Mouse (Mus musculus) hindbrain, embryonic 15.5 days (tissue): Measurements from ENCODE around the gene Ube3c. TPM values are rescaled to one million over a fixed set of nuclear protein-coding genes. Genes with fewer than 3 reads are reported as not detected.
A peak's percentile ranks its signal among the peaks of the same experiment; 100 is the strongest.

Experiments used
- ATAC-seq: fragments of 200-750 bp; cut with Nextera tagmentation; 2 replicates; pipeline ENCODE4 v1.8.0; 2017; ENCODE audit warnings: low read depth, moderate number of reproducible peaks, moderate TSS enrichment; ENCODE audit not compliant: low FRiP score
- H3K27ac ChIP-seq: fragments of 300-500 bp; sonication (generic); replicated peaks from 2 replicates; pipeline ENCODE4 v1.5.1; 2015; ENCODE audit warnings: mild to moderate bottlenecking, inconsistent platforms
- H3K27me3 ChIP-seq: fragments of 300-500 bp; sonication (generic); 2 replicates; pipeline ENCODE4 v1.6.1; 2015; ENCODE audit warnings: control low read depth, inconsistent platforms
- H3K36me3 ChIP-seq: fragments of 300-500 bp; sonication (generic); 2 replicates; pipeline ENCODE4 v1.6.1; 2015; ENCODE audit warnings: control low read depth, inconsistent platforms
- H3K4me1 ChIP-seq: fragments of 300-500 bp; sonication (generic); replicated peaks from 2 replicates; pipeline ENCODE4 v1.6.1; 2015; ENCODE audit warnings: control low read depth, inconsistent platforms
- H3K4me2 ChIP-seq: fragments of 300-500 bp; sonication (generic); 2 replicates; pipeline ENCODE4 v1.6.1; 2015; ENCODE audit warnings: moderate library complexity, mild to moderate bottlenecking, inconsistent platforms
- H3K4me3 ChIP-seq: fragments of 300-500 bp; sonication (generic); 2 replicates; pipeline ENCODE4 v1.5.1; 2015; ENCODE audit warnings: mild to moderate bottlenecking, inconsistent platforms
- H3K9ac ChIP-seq: fragments of 300-500 bp; sonication (generic); 2 replicates; pipeline ENCODE4 v1.6.1; 2015; ENCODE audit warnings: inconsistent platforms
- H3K9me3 ChIP-seq: fragments of 300-500 bp; sonication (generic); 2 replicates; pipeline ENCODE4 v1.6.1; 2016; ENCODE audit warnings: control low read depth, inconsistent platforms
- WGBS: fragments of 180-500 bp; shearing (Covaris S2); methylation state at CpG from one replicate; pipeline ENCODE4 v1.1.7; 2015; 5-methylcytosine and 5-hydroxymethylcytosine counted together
- polyA plus RNA-seq: library from polyadenylated mRNA; unstranded; fragments of >200 nt; fragmentation: Nextera tagmentation; extraction: Ambion mirVana; gene quantifications from 2 replicates; pipeline ENCODE4 v1.2.1, GENCODE M21; 2015

The Ube3c gene
- polyA plus RNA-seq, 1 experiment from 2014 or later = 38.7 TPM

DNA sequence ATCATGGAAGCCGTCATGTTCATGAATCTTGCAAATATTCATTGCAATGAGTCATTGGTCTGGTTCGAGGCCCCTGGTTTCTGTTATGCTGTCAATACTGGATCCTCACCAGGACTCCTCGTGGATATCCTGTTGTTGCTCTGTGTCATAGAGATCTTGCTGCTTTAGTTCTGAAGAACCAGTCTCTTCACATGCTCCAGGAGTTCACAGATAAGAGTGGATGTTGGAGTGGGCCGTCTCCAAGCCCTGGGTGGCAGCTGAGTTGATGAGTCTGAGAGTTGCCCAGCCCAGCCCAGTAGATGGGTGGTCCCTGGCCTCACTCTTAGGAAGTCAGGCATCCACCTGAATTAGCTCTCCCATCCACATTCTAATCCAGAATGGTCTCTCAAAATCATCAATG, 116.0 kb downstream of the Ube3c start:
- 95% methylated on average over 4 of the region's 4 CpGs for WGBS
- H3K27me3 ChIP-seq = no peaks in the 10 kb centered on the region
- no peak overlapping the region for H3K4me3 ChIP-seq
- no peaks in the 10 kb centered on the region for H3K4me1 ChIP-seq
- H3K36me3 ChIP-seq = peaks cover 2% of the 10 kb centered on the region; the same call in 1 of the 2 replicates
- no peaks in the 10 kb centered on the region for H3K9me3 ChIP-seq
- no peak overlapping the region for H3K9ac ChIP-seq
- no peak overlapping the region for H3K27ac ChIP-seq
- no peak overlapping the region for H3K4me2 ChIP-seq
- ATAC-seq = no peak

DNA sequence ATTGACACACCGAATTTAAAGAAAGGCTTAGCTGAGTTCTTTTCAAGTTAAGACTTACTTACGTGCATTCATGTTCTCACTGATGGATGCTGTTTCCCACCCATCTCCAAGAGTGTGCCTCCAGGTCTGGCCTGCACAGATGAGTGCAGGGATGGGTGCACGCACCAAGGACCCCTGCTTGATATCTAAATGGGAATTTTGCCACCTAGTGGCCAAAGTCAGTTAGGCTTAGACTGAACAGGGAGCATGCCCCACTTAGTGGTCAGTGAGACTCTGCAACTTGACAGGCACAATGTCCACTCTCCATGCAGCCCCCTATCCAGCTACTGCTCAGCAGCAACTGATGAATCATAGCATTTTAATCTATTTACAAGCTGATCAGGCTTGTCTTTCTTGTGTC, 118.6 kb downstream of the Ube3c start:
- WGBS = 56% methylated on average over 3 of the region's 3 CpGs
- ATAC-seq = peak; percentile 65; the same call in 1 of the 2 replicates
- no peak overlapping the region for H3K4me3 ChIP-seq

DNA sequence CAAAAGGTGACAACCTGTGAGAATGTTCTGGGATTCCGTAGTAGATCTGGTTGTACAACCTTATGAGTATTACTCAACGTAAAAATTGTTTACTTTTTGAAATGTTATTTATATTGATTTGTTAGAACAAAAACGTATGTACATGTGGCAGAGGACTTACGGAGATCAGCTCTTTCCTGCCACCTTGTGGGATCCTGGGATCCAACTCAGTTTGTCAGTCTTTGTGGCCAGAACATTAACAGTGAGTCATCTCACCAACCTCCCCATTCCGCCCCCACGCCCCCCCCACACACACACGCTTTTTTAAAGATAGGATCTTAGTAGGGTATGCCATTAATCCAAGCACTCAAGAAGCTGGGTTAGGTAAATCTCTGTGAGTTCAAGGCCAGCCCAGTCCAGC, 119.3 kb downstream of the Ube3c start:
- WGBS = 61% methylated on average over 7 of the region's 7 CpGs
- Histone ChIP-seq H3K4me3 (no peak overlapping the region), H3K4me2 (no peak overlapping the region), H3K27ac (no peak overlapping the region), H3K4me1 (no peaks in the 10 kb centered on the region), H3K36me3 (no peaks in the 10 kb centered on the region), H3K27me3 (no peaks in the 10 kb centered on the region), H3K9me3 (no peaks in the 10 kb centered on the region), H3K9ac (no peak overlapping the region)
- no peak for ATAC-seq

More for the DNA sequence above, 118.6 kb downstream of the Ube3c start:
- no peaks in the 10 kb centered on the region for H3K4me1 ChIP-seq
- H3K27ac ChIP-seq = no peak overlapping the region
- H3K27me3 ChIP-seq = no peaks in the 10 kb centered on the region
- no peak overlapping the region for H3K9ac ChIP-seq
- H3K36me3 ChIP-seq = peaks cover 1% of the 10 kb centered on the region; the same call in 1 of the 2 replicates
- no peak overlapping the region for H3K4me2 ChIP-seq
- no peaks in the 10 kb centered on the region for H3K9me3 ChIP-seq

DNA sequence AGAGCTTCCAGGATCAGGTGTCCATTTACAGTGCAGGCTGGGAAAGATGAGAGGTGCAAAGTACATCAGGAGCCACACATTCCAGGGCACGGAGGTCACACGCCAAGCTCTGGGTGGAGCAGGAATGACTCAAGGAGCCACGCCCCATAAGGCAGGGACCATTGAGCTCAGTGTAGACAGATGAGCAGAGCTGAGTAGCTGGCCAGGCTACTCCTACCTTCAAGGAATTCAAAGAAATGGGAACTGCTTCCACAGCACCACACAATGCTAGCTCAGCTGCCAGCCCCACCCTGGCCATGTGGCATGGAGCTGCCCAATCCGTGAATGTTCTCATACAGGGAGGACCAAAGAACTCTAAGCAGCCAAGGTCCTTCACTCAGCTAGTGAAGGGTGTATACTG, 129.5 kb downstream of the Ube3c start:
- 85% methylated on average over 4 of the region's 4 CpGs for WGBS

DNA sequence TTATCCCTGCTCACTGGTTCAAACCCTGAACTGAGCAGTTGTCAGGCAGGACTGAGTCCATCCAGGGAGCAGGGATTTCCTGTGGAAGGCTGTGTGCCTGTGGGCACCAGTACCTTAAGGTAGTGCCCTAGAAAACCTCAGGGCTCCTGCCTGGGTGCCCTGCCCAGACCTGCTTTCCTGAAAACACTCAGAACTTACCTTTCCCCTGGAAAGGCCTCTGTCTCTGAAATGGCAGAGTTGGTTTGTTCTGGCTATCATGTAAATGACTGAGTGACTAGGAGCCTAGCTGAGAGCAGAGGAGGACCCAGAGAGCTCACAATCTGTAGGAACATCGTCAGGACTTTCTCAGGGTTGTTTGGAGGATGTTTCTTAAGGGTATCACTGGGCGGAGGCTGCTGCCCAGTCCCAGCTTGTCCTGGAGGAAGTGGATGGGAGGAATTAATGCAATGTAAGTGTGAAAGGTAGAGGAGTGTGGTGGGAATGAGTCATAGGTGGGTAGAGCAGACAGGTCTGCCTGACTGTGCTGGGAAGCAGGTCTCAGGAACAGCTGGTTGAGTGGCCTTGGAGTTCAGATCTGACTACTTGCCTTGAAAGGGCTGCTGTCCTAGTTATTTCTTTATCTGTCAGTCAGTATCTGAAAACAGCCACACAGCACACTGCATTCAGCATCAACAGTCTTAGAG, 130.6 kb downstream of the Ube3c start:
- Histone ChIP-seq H3K4me2 (no peak overlapping the region), H3K9me3 (no peaks in the 10 kb centered on the region), H3K36me3 (no peaks in the 10 kb centered on the region), H3K9ac (no peak overlapping the region), H3K27ac (no peak overlapping the region), H3K27me3 (no peaks in the 10 kb centered on the region), H3K4me3 (no peak overlapping the region), H3K4me1 (no peaks in the 10 kb centered on the region)
- 82% methylated on average over 2 of the region's 2 CpGs for WGBS
- no peak for ATAC-seq

More for the DNA sequence above, 129.5 kb downstream of the Ube3c start:
- Histone ChIP-seq H3K4me1 (no peaks in the 10 kb centered on the region), H3K27ac (no peak overlapping the region), H3K9ac (no peak overlapping the region), H3K36me3 (no peaks in the 10 kb centered on the region), H3K9me3 (no peaks in the 10 kb centered on the region), H3K4me3 (no peak overlapping the region), H3K27me3 (no peaks in the 10 kb centered on the region), H3K4me2 (no peak overlapping the region)
- no peak for ATAC-seq

DNA sequence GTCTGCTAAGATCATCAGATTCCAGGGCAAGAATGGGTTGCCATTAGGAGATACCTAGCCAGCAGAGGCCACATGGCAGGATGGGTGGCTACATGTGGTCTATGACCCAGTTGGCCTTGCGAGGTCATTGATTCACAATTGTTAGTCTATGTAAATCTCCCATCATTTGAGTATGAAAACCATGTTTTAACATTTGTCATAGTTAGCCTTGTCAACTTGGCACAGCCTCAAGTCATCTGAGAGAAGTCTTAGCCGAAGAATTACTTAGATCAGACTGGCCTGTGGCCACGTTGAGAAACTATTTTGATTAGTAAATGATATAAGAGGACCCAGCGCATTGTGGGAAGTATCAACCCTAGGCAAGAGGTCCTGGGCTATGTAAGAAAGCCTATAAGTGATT, 138.2 kb downstream of the Ube3c start:
- 91% methylated on average over 4 of the region's 4 CpGs for WGBS
- no peaks in the 10 kb centered on the region for H3K27me3 ChIP-seq

DNA sequence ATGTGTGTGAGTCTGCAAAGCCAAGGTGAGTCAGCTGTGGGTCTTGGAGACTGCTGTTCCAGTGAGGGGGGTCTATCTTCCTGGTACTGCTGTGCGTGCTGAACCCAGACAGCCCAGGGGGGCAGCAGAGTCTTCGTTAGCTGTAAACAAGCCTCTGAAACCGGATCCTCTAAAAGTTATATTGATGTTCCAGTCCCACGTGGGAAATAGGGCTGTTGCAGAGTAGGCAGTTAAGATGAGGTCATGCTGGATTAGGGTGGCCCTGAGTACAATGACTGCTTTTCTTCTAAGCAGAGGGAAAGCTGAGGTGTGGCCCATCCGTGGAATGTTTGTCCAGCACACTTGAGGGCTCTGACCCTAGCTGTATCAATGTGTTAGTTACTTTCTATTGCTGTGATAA, 139.2 kb downstream of the Ube3c start:
- H3K4me3 ChIP-seq = no peak overlapping the region
- ATAC-seq = no peak
- H3K27ac ChIP-seq = no peak overlapping the region
- no peaks in the 10 kb centered on the region for H3K4me1 ChIP-seq
- H3K36me3 ChIP-seq = no peaks in the 10 kb centered on the region
- H3K27me3 ChIP-seq = no peaks in the 10 kb centered on the region
- H3K4me2 ChIP-seq = no peak overlapping the region
- H3K9me3 ChIP-seq = no peaks in the 10 kb centered on the region
- no peak overlapping the region for H3K9ac ChIP-seq
- WGBS = 46% methylated on average over 5 of the region's 5 CpGs

More for the DNA sequence above, 138.2 kb downstream of the Ube3c start:
- H3K36me3 ChIP-seq = no peaks in the 10 kb centered on the region
- no peak for ATAC-seq
- H3K4me2 ChIP-seq = no peak overlapping the region
- H3K4me1 ChIP-seq = no peaks in the 10 kb centered on the region
- H3K4me3 ChIP-seq = no peak overlapping the region
- H3K9ac ChIP-seq = no peak overlapping the region
- no peaks in the 10 kb centered on the region for H3K9me3 ChIP-seq
- H3K27ac ChIP-seq = no peak overlapping the region

DNA sequence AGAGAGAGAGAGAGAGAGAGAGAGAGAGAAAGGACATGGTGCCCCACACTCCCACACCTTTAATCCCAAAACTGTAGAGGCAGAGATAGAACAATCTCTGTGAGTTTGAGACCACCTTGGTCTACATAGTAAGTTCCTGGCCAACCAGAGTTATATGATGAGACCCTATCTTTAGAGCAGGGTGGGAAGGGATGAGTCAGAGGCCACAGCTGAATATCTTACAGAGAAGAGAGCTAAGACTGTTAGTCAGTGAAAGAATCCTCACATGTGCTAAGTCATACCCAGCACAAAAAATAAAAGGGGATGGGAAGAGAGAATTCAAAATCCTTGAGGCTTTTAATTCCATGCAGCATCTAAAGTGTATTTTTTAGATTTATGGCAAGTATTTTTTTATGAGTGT, 142.6 kb downstream of the Ube3c start:
- no peaks in the 10 kb centered on the region for H3K27me3 ChIP-seq
- no peaks in the 10 kb centered on the region for H3K4me1 ChIP-seq
- no peak overlapping the region for H3K27ac ChIP-seq
- no peak for ATAC-seq
- no peak overlapping the region for H3K4me3 ChIP-seq
- no peak overlapping the region for H3K4me2 ChIP-seq
- H3K36me3 ChIP-seq = no peaks in the 10 kb centered on the region
- H3K9ac ChIP-seq = no peak overlapping the region
- no peaks in the 10 kb centered on the region for H3K9me3 ChIP-seq

DNA sequence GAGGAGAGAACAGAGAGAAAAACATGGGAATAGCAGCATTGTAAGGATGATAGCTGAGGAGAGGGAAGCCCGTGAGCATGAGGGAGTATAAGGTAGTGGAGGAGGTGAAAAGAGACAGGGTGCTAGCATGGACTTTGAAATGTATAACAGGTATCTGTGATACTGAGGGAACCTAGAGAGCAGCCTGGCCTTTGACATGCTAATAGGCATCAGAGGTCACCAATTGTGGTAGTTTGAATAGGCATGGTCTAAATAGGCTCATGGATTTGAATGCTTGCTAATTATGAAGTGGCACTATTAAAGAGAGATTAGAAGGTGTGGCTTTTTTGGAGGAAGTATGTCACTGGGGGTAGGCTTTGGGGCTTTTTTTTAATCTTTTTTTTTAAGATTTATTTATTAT, 143.9 kb downstream of the Ube3c start:
- no peak overlapping the region for H3K4me3 ChIP-seq
- 48% methylated on average over 1 of the region's 1 CpGs for WGBS
- no peak for ATAC-seq
- H3K27ac ChIP-seq = no peak overlapping the region
- no peaks in the 10 kb centered on the region for H3K27me3 ChIP-seq
- H3K4me1 ChIP-seq = no peaks in the 10 kb centered on the region
- H3K4me2 ChIP-seq = no peak overlapping the region
- no peaks in the 10 kb centered on the region for H3K36me3 ChIP-seq
- H3K9ac ChIP-seq = no peak overlapping the region
- H3K9me3 ChIP-seq = no peaks in the 10 kb centered on the region

DNA sequence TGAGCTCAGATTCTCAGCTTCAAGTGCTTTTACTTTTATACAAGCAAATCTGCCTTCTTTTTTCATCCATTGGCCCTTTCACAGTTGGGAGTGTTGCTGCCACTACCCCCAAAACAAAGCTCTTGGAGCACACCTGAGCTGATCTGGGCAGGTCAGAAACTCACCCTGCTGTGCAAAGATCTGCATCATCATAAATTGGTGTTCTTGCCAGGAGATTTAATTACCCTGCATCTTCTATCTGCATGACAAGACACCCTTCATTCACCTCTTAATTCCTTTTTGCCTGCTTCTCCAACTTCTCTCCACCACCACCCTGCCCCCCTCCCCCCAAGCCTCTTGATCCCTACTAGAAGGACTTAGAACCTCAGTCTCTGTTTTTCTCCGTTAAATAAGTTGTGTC, 152.1 kb downstream of the Ube3c start:
- H3K4me1 ChIP-seq = no peaks in the 10 kb centered on the region
- H3K9me3 ChIP-seq = no peaks in the 10 kb centered on the region
- H3K9ac ChIP-seq = no peak overlapping the region
- 17% methylated on average over 1 of the region's 1 CpGs for WGBS
- H3K36me3 ChIP-seq = no peaks in the 10 kb centered on the region
- no peaks in the 10 kb centered on the region for H3K27me3 ChIP-seq
- no peak overlapping the region for H3K27ac ChIP-seq
- no peak overlapping the region for H3K4me2 ChIP-seq
- no peak for ATAC-seq
- no peak overlapping the region for H3K4me3 ChIP-seq

DNA sequence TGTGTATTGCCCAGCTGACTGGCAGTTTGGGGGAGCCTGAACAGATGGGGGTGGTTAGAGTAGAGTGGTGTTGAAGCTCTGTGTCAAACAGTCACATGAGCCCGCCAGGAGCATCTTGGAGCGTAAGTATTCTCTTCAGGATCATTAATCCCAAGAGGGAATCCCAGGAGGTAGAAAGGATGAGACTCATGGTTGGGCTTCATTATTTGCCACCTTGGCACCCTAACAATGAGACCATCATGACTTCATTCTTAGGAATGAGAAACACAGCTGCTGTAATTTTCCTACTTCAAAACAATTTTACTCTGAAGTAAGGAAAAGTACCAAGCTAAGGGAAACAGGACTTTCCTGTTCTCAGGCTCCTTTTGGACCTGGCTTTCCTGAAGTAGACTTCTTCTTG, 156.3 kb downstream of the Ube3c start:
- ATAC-seq = no peak
- no peaks in the 10 kb centered on the region for H3K27me3 ChIP-seq
- 89% methylated on average over 2 of the region's 2 CpGs for WGBS

More for the DNA sequence above, 156.3 kb downstream of the Ube3c start:
- no peak overlapping the region for H3K4me3 ChIP-seq
- H3K9me3 ChIP-seq = no peaks in the 10 kb centered on the region
- no peak overlapping the region for H3K9ac ChIP-seq
- no peak overlapping the region for H3K27ac ChIP-seq
- no peaks in the 10 kb centered on the region for H3K36me3 ChIP-seq
- no peak overlapping the region for H3K4me2 ChIP-seq
- no peaks in the 10 kb centered on the region for H3K4me1 ChIP-seq
